Mouse (Mus musculus) megakaryocyte, embryonic 14.5 days (primary cell): ENCODE results near the gene Cox20.
"Not testable (repeated sequence)": the region's sequence is repeated elsewhere in the genome, so short reads cannot be mapped to it uniquely, and the experiment has no call there.

Experiments used
- FLI1 ChIP-seq: IDR thresholded peaks from 2 replicates; pipeline ENCODE4 v1.6.1; 2012; ENCODE audit warnings: low read length, inconsistent platforms, mixed read lengths
- GATA1 ChIP-seq: IDR thresholded peaks from 3 replicates; pipeline ENCODE4 v1.6.1; 2012; ENCODE audit warnings: mixed read lengths, low read length, inconsistent platforms, borderline replicate concordance

DNA sequence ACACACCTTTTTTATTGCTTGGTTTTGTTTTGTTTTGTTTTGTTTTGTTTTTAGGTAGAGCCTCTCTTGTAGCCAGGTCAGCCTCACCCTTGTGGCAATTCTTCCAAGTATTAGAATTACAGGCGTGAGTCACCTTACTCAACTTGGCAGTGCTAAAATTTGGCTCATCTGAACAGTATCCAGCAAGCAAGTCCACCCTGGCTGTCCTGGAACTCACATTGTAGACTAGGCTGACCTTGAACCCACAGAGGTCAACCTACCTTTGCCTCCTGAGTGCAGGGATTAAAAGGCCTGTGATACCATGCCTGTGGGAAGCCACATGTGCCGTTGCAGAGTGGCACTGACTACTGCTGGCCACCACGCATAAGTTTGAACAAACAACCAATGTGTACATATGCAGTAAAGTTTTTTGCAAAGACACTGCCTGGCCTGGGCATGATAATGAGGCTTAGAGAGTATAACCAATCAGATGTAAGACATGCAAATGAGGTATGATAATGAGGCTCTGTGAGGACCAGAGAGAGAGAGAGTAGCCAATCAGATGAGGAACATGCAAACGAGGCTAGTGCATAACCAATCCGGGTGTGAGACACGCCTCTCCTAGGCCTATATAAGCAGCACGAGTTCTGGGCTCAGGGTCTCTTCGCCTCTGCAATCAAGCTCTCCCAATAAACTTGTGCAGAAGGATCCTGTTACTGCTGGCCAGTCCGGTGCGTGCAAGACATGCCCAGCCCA, 25.3 kb downstream of the Cox20 start:
- TF ChIP-seq GATA1, FLI1: not testable (repeated sequence)
